Mouse (Mus musculus): ENCODE data around the gene Olfr194. TPM values are rescaled to one million over a fixed set of nuclear protein-coding genes. Genes with fewer than 3 reads are reported as not detected.
"Not testable (repeated sequence)": the region's sequence is repeated elsewhere in the genome, so short reads cannot be mapped to it uniquely, and the experiment has no call there.

Gene Olfr194
- polyA plus RNA-seq (2012) = not detected in 2 replicates

DNA sequence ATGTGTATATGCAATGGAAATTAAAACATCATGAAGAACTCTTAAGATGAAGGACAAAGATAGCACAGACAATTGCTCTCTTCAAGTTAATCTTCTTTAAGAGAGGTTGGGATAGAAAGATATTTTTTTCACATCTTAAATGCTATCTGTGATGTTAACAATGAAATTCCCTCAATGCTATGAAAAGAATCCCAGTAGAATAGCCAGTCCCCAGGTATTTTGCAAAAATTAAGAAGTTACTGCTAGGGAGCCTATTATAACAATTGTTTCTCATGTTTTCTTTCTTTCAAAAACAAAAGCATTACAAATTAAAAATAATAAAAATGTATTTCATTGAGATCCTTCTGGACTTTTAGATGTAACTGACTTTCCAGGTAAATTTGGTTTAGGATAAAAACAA lies at the start of gene Olfr194:
Olfr194 (minus strand) TSS at position 101 of the 400 bp plus-strand sequence.
- TF ChIP-seq GATA1 (IDR thresholded peaks at IDR 0.05; ENCODE audit: low read length) = no peak

DNA sequence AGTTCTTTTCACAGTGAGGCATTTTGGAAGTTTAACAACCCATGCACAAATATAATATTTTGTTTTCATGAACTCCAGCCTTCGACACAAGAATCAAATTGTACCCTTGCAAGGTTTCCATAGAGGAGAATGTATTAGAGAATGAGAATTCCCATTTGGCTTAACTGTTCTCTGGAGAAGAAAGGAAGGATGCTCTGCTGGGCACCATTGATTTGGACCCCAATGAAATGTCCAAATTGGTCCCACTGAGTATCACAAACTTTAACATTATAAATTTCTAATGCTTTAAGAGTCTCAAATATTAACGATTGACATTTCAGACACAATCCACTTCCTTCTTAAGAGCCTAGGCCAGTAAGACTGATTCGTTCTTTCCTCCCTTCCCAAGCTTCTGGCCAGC lies 49.5 kb upstream of the Olfr194 start, which contains the start of gene Olfr196:
Olfr196 (minus strand) TSS at position 101 of the 400 bp plus-strand sequence.
- no peak for TF ChIP-seq GATA1 (IDR thresholded peaks at IDR 0.05; ENCODE audit: low read length)

DNA sequence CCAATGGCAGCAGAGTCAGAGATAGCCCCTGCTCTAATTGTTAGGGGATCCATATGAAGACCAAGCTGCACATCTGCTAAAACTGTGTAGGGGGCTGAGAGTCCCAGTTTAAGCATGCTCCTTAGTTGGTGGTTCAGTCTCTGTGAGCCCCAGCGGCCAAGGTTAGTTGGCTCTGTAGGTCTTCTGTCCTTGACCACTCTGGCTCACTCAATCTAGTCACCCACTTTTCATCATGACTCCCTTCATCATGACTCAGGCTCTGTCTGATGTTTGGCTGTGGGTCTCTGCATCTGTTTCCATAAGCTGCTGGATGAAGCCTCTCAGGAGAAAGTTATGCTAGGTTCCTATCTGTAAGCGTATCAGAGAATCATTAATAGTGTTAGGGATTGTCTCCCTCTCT lies 31.1 kb upstream of the Olfr194 start:
- TF ChIP-seq GATA1 (IDR thresholded peaks at IDR 0.05; ENCODE audit: low read length) = no peak

DNA sequence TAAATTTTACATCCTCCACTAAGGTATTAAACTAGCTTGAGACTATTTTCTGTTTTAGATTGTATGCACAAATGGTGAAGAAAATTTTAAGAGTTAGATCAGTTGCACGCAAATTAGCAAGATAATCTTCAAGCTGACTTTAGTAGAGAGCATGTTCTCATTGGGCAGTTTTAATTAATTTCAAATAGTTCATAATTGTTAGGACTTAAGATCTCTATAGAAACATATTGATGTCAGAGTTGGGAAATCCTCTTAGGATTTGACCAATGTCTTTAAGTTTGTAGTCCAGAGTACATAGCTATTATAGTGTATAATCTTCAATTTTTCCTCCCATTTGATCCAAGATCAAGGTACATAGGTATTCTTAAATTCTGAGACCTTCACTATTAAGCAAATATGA lies 25.9 kb upstream of the Olfr194 start, which contains the start of gene Olfr195:
Olfr195 (plus strand) TSS at position 301 of the 400 bp plus-strand sequence.
- no peak for TF ChIP-seq GATA1 (IDR thresholded peaks at IDR 0.05; ENCODE audit: low read length)

DNA sequence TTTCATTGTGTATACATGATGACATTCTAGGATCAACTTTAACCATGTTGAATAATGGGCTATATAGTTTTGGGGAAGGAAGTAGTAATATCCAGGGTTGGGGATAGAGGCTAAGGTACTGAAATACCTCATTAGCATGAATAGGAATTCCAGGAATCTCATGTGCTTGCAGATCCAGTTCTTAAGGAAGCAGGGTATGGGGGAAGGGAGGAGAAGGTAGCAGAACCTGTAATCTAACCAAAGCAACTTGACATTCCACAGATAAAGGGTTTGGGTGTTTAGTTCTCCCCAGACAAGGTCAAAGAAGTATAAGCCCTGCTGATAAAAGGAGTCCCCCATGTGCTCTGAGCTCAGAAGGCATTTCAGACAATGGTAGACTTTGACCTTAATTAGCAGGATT lies 20.2 kb upstream of the Olfr194 start:
- TF ChIP-seq GATA1 (IDR thresholded peaks at IDR 0.05; ENCODE audit: low read length) = no peak

DNA sequence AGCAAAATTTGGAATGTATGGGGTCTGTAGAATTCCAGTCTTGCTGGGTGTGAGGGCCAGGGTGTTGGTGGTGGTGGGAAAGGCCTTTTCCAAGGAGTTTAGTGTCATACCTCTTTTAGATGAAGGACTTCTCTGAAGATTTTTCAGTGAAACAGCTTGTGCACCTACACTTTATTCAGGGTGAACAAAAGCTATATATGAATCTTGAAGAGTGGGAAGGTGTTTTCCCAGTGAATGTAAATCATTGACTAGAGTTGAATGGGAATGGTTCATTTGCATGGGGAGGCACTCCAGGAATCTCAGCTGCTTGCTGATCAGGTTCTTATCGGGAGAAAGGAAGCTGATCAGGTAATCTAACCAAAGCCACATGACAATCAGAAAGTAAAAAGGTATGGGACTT lies 9.9 kb upstream of the Olfr194 start:
- no peak for TF ChIP-seq GATA1 (IDR thresholded peaks at IDR 0.05; ENCODE audit: low read length)

DNA sequence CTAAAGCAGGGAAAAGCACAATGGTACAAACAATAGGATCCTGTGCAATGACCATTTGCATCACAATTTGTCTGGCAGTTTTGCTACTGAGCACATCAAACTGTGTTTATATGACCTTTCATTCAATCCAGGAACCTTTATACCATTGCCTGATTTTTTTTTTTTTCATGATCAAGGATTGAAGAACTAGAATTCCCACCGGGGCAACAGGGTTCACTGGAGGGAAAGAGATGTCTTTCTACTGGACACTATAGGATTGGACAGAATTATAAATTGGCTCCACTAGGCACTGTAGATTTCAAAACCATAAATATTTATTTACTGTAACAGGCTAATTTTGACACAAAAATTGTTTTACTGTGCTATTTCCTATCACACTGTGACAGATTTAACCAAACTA lies 9.1 kb downstream of the Olfr194 start, which contains the start of gene Olfr193:
Olfr193 (minus strand) TSS at position 101 of the 400 bp plus-strand sequence.
- TF ChIP-seq GATA1 (IDR thresholded peaks at IDR 0.05; ENCODE audit: low read length) = no peak

DNA sequence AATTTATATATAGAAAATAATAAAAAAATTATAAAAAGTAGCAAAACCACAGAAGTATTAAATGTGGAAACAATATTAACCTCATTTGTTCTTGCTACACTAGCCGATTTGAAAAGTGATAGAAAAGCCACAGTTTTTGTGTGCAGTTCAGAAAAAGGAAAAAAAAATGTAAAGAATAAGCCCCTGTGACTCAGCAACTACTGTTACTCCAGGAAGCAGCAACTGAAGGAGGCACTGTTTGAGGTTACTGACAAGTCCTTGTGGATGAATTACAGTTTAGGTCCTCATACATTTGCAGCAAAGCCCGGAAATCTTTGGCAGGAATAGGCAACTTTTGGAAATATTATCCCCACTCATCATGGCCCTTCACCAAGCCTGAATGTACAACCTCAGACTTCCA lies 15.6 kb downstream of the Olfr194 start:
- TF ChIP-seq GATA1 (IDR thresholded peaks at IDR 0.05; ENCODE audit: low read length) = no peak

DNA sequence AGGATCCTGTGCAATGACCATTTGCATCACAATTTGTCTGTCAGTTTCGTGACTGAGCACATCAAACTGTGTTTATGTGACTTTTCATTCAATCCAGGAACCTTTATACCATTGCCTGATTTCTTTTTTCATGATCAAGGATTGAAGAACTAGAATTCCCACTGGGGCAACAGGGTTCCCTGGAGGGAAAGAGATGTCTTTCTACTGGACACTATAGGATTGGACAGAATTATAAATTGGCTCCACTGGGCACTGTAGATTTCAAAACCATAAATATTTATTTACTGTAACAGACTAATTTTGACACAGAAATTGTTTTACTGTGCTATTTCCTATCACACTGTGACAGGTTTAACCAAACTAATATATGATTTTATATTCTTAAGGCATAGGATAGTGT lies 31.1 kb downstream of the Olfr194 start, which contains the start of gene Olfr191:
Olfr191 (minus strand) TSS at position 101 of the 400 bp plus-strand sequence.
- not testable (repeated sequence) for TF ChIP-seq GATA1 (IDR thresholded peaks at IDR 0.05; ENCODE audit: low read length)

DNA sequence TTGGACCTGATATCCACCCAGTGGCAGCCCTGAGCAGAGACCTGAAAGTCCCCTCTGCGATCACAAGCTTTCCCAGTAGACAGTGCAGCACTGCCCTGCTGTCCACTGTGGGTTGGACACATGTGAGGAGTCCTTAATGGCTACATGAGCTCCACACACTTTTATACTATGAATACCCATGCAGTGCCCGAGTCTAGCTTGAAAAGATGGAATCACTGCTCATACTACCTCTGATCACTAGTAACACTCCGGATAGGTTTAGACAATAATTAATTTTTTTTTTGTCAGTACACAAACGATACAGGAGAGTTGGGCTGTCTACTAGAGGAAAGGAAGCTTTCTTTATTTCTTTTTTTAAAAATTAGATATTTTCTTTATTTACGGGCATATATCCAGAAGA lies 43.0 kb downstream of the Olfr194 start, which contains the start of gene Olfr190:
Olfr190 (minus strand) TSS at position 101 of the 400 bp plus-strand sequence.
- no peak for TF ChIP-seq GATA1 (IDR thresholded peaks at IDR 0.05; ENCODE audit: low read length)

DNA sequence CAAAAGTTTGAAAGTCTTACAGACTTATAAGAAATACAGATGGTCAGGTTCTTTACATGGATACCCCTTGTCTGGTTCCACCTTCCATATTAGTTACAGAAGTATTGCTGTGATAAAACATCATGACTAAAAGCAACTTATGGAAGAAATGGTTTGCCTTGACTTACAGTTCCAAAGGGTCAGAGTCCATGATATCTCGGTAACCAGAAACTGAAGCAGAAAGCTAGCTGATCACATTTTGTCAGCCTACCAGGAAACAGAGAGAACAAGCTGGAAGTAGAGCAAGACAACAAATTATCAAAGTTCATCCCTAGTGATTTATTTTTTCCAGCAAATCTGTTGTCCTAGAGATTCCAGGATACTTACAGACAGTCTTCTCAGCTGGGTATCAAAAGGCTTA lies 47.3 kb downstream of the Olfr194 start:
- no peak for TF ChIP-seq GATA1 (IDR thresholded peaks at IDR 0.05; ENCODE audit: low read length)

DNA sequence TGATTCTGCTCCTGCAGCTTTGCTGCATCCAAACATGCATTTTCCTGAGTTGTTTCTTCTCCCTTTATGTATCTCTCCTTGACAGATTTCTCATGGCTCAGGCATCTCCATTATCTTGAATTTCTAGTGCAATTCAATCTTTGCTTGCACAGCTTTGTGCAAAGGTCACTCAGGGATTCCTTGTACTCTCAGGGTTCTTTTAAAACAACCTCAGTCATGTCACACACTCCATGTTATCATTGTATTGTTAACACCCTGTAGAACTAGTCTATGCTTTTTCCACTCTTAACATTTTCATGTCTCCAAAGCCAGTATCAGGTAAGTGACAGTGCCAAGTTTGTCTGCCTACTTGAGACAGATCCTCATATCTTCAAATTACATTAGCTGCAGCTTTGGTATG lies 49.1 kb downstream of the Olfr194 start:
- TF ChIP-seq GATA1 (IDR thresholded peaks at IDR 0.05; ENCODE audit: low read length) = no peak

Other genes with a start within 250 kb of the Olfr194 start
- not detected in 2 replicates for gene Olfr177, start 246.3 kb downstream of the Olfr194 start, polyA plus RNA-seq (2012)
- gene Olfr178, start 229.0 kb downstream of the Olfr194 start, polyA plus RNA-seq (2012) = not detected in 2 replicates
- not detected in 2 replicates for gene Olfr181, start 192.3 kb downstream of the Olfr194 start, polyA plus RNA-seq (2012)
- gene Olfr180, start 191.7 kb downstream of the Olfr194 start, polyA plus RNA-seq (2012) = not detected in 2 replicates
- gene Olfr183, start 125.7 kb downstream of the Olfr194 start, polyA plus RNA-seq (2012) = 0.08 TPM in 1 of 2 replicates, not detected in the other
- gene Olfr186, start 90.8 kb downstream of the Olfr194 start, polyA plus RNA-seq (2012) = not detected in 2 replicates
- gene Olfr187, start 81.3 kb downstream of the Olfr194 start, polyA plus RNA-seq (2012) = not detected in 2 replicates
- gene Olfr190, start 43.1 kb downstream of the Olfr194 start, polyA plus RNA-seq (2012) = not detected in 2 replicates
- gene Olfr191, start 31.2 kb downstream of the Olfr194 start, polyA plus RNA-seq (2012) = not detected in 2 replicates
- gene Olfr193, start 9.2 kb downstream of the Olfr194 start, polyA plus RNA-seq (2012) = not detected in 2 replicates
- not detected in 2 replicates for gene Olfr195, start 26.0 kb upstream of the Olfr194 start, polyA plus RNA-seq (2012)
- gene Olfr196, start 49.4 kb upstream of the Olfr194 start, polyA plus RNA-seq (2012) = not detected in 2 replicates
- gene Olfr198, start 82.5 kb upstream of the Olfr194 start, polyA plus RNA-seq (2012) = not detected in 2 replicates
- not detected in 2 replicates for gene Olfr199, start 98.7 kb upstream of the Olfr194 start, polyA plus RNA-seq (2012)
- gene Olfr201, start 151.6 kb upstream of the Olfr194 start, polyA plus RNA-seq (2012) = not detected in 2 replicates
- not detected in 2 replicates for gene Olfr202, start 165.7 kb upstream of the Olfr194 start, polyA plus RNA-seq (2012)
- not detected in 2 replicates for gene Olfr203, start 177.8 kb upstream of the Olfr194 start, polyA plus RNA-seq (2012)
- gene Olfr204, start 197.2 kb upstream of the Olfr194 start, polyA plus RNA-seq (2012) = not detected in 2 replicates
- not detected in 2 replicates for gene Olfr205, start 210.1 kb upstream of the Olfr194 start, polyA plus RNA-seq (2012)
- gene Olfr206, start 228.2 kb upstream of the Olfr194 start, polyA plus RNA-seq (2012) = not detected in 2 replicates
- gene Olfr209, start 242.9 kb upstream of the Olfr194 start, polyA plus RNA-seq (2012) = not detected in 2 replicates

Measured in G1E-ER4 (cell line).